Mouse (Mus musculus) C3H10T1/2 (cell line): Measurements from ENCODE around the gene 1700113H08Rik. TPM values are rescaled to one million over a fixed set of nuclear protein-coding genes. Genes with fewer than 3 reads are reported as not detected.

Experiments used
- polyA plus RNA-seq, 2 experiments: library from polyadenylated mRNA; unstranded; fragments of >200 nt; fragmentation: generic; extraction: Trizol; gene quantifications; one replicate each; pipeline ENCODE4 v1.2.1; 2012; ENCODE audit warnings: missing spikeins in 2 of 2

1700113H08Rik gene
- not detected for polyA plus RNA-seq

GRCm38 (mm10) chr10:87057500-87058250 is at the start of gene 1700113H08Rik:
Gene 1700113H08Rik (plus strand): TSS chr10:87058045.

Other genes with a start within 250 kb of the 1700113H08Rik start
- gene Stab2, start 50.0 kb upstream of the 1700113H08Rik start, polyA plus RNA-seq = 1 to 10 TPM in 1 of 2 experiments, under 1 TPM in 1; 0.04 to 2.3 TPM